Mouse (Mus musculus) urinary bladder, adult 18-20 months (tissue): ENCODE measurements around the gene Gjb4.

Source experiments
- DNase-seq, 2 experiments: peaks; one replicate each; pipeline ENCODE4 v3.0.0; 2022; ENCODE audit warnings: low spot score in 2 of 2, mixed read lengths in 2 of 2

Gene Gjb4

DNA sequence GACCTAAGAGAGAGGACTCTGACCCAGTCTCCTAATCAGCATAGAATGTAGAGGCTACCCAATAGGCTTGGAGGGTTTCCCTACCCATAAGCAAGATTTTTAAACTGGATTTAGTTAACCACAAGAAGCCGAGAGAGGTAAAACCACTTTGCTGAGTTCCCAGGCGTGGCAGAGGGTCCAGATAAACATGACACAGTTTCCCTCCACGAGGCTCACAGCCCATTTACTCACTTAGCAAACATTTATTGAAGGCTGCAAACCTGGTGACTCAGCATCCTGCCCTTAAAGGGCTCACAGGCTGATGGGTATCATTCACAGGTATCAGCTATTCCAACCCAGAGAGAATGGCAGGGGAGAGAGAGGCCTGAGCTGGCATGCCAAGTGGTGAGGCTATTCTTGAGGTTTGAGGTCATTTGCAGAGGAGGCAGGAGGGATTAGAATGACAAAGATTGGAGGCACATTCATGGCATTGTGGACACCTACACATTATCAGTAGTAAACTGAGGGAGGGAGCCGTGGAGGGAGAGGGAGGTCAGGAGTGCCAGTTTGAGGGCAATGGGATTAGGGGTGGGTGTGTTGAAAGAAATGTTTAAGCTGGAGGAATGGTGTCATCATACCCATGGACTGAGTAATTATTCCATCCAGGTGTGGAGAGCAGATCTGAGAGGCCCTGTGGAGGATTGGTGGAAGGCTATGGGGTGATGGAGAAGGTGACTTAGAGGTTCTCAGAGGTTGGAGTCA is 4.2 kb downstream of the Gjb4 start:
- peak in 1 of 2 experiments; percentile 65 for DNase-seq

DNA sequence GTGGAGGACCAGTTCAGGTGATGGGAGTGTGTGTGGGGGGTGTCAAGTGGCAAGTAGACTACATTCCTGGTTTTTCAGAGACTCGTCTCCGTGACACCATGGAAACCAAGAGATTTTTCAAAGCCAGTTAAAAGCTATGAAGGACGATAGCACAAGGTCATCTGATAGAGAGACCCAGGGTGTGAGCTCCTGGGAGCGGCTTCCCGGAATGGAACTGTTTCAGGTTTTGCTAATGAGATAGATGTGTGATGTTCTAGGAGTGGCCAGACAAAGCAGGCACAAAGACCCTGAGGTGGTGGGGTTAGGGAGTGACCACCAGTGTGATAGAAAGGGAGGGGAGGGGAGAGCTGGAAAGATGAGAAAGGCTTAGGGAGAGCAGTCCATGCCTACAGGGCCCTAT is 8.9 kb downstream of the Gjb4 start:
- no peak for DNase-seq

DNA sequence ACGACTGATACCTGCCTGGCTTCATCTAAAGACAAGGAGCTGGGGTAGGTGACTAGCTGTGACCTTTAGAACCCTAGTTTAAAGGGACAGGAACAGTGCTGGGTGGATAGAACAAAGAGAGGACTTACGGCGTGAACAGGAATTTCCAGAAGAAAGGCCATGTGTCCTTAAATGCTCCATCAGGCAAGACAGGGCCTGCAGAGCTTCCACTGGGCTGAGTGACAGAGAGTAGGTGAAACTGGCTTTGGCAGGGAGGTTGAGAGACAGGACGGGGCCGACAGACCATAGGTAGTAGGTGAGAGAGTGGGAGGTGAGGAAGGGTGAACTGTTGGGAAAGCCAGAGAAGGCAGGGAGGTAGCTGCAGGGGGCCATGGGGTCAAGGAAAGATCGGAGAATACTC is 12.5 kb downstream of the Gjb4 start:
- DNase-seq = peak in 1 of 2 experiments; percentile 45

DNA sequence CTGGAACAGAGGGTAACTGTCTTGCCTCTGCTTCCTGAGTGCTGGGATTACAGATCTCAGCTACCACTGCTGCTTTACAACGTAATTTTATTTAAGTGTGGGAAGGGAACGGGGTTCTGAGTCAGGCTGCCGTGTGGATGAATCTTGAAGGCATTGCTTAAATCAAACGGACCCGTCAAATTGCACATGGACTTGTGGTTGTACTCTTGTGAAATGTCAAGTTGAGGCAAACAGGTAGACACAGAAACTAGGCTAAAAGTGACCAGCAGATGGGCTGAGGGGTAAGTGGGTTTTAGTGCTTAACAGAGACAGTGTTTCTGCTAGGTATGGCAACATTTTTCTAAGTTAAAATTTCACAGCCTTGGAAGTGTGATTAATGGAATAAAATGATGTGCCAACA is 16.2 kb downstream of the Gjb4 start:
- no peak for DNase-seq

DNA sequence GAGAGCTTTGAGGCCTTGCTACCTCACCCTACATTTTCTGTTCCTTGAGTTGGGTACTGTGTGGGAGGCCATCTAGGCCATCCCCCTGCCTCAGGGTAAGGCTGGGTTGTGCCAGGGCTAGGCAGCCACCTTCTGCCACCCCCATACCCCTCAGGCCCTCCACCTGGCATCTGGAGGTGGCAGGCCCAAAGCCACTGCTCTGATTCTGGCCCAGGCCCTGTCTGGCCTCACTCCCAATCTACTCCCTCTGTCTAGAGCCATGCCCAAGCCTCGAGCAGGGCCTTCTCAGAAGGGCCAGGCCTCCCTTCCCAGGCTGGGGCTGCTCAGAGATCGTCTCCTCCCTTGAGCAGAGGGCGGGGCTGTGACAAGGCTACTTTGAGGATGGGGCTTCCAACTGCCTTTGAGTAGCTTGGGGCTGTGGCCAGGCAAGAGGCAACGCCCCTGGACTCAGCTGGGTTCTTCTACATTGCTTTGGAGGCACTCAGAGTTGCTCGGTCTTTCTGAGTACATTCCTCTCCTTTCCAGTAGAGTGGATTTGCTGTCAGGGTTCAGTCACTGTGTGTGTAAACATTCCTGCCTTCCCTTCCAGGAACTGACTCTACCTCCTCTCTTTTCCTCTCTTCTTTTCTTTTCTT is 18.9 kb downstream of the Gjb4 start:
- no peak for DNase-seq

DNA sequence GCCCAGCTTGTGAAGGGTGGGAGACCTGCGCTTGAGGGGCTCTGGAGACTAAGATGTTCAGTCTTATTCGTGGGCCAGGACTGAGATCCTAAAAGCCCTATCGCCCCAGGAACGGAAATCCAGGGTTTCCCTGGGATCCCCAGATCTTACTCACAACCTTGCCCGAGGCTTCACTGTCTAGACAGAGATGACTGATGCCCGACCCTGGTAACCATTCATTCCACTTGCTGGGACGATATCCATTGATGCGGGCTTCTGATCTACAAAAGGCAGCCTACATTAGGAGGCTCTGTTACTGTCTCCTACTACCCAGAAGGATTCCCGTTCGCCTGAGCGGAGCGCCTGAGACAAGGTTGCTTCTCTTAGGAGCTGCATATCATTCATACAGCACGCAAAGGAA is 22.7 kb downstream of the Gjb4 start:
- DNase-seq = no peak

DNA sequence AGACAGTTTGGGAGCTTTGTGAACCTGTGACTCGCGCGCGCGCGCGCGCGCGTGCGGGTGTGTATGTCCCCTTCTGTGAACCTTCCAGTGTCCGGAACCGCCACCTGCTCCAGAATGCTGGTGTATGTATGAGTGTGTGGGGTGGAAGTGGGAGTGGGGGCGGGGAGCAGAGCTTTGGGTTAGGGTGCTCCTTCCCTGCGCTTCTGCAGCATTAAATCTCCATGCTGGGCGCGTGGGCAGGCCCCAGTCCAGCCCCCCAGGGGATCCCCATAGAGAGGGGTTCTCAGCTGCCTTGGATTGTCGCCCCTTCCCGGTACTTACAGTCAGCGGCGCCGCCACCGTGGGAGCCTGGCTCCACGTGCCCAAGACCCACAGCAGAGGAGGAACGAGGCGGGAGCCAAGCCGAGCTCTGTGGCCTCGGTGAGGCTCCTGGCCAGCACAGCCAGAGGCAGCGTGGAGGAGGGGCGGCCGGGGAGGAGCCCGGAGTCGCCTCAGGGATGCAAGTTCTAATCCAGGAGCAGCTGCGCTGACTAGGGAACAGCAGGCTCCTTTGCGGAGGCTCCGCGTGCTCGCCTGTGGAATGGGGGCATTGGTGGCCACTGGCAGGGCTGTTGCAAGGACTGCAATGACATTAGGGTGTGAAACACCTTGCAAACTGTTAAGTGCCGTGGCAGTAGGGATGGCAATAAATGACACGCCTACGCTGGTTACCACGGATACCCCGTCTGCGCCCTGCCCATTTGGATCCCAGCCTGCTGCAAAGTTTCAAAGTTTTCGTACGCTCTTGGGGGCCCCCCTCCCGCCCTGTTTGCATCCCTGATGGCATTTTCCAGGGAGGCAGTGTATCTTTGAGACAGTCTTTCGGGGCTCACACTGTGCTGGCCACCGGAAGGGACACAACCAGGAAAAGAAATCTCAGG is 23.4 kb downstream of the Gjb4 start, which contains the start of gene Gjb3:
Gene Gjb3 (minus strand): TSS at position 664 of the 920 bp plus-strand sequence.
- peak in 1 of 2 experiments; percentile 55 for DNase-seq

DNA sequence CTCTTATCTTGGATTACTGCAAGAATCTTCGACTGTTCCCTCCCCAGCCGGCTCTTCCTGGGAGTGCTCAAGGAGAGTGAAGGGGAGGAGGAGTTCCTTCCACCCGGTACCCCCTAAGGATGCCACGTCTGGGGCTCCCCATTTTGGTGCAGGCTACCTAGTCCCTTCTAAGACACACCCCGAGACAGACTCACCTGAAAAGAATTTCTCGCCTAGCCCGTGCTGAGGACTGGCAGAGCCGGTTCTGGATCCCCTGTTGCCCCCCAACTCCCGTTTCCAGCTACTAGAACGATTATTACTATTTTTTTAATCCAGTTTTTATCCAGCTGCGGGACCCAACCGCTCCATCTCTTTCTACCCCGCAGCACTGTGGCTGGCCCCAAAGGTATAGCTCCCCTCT is 24.1 kb downstream of the Gjb4 start:
- DNase-seq = peak; percentile 55

DNA sequence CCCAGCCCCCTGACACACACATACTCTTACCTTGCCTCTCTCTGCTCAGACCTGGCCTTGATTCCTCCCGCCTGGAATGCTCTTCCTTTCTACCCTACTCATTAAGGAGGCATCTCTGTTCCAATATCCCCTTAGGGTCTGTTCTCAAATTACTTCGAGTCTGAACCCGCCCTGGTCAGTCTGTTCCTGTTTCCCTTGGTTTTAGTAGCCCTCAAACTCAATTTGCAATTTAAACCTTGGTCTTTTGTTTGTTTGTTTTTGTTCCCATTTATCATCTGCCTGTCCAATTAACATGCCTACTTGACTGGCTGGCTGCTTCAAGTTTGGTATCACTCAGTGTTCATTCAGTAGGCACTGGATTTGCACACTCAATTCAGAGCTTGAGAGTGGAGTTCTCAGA is 24.8 kb downstream of the Gjb4 start:
- no peak for DNase-seq

DNA sequence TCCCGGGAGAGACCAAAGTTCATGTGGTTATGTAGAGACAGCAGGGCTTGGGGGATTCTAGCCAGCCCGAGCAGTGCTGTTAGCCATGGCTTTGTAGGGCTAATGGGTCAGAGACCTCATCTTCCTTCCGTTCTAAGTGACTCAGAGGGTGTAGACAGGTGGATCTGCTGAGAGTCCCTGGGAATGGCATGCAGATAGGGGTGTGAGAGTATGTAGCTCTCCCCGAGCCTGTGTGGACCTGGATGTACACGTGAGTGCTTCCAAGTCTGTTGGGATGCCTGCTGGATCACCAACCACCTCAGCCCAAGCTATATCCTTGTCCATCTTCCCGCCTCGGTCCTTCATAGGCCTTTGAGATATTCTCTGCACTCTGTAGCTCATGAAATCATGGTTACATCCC is 25.5 kb downstream of the Gjb4 start:
- DNase-seq = no peak

DNA sequence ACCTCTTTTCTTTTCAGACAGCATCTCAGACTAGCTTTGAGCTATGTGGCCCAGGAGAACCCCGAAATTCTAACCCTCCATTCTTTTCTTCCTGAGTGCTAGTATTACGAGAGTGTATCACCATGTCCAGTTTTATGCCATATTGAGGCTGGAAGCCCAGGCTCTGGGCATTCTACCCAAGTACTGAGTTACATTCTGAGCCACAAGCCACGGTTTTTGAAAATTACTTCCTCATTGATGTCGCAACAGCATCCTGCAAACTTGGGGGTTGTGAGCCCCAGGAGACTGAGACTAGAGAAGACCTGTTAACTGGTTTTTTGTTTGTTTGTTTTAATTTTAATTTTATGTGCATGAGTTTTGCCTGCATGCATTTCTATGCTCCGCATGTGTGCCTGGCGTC is 26.1 kb downstream of the Gjb4 start:
- no peak for DNase-seq

DNA sequence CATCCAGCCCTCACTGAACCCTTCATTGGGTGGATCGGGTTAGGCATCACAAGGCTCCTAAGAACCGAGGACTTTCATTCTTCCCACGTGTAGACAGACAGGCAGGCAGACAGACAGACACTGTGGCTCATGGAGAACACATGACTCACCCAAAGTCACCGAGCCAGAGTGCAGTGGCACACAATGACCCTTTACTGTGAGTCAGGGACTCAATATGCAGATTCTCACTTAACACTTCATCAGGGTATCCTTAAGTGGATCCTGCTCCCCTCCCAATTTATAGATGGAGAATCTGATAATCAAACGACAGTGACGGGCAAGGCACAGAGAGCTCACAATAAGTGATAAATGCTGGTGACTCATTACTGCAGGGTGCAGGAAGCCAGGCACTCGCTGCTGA is 26.6 kb downstream of the Gjb4 start:
- peak in 1 of 2 experiments; percentile 31 for DNase-seq

DNA sequence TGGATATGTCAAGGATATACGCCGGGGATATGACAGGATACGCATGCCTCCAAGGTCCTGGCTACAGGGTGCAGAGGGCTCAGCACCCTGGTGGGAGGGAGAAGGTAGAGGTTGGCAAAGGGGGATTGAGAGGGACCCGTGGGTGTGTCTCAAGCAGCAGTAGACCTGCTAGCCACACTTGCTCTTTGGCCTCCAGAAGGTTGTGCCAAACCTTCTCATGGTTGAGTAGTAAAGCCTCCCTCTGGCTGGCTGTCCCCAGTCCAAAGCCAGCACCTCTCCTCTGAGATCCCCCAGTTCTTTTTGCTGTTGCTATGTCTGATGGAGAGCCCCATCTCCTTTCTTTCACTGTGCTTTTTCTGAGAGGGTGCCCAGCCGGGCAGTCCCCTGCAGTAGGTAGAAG is 28.6 kb downstream of the Gjb4 start:
- DNase-seq = no peak

DNA sequence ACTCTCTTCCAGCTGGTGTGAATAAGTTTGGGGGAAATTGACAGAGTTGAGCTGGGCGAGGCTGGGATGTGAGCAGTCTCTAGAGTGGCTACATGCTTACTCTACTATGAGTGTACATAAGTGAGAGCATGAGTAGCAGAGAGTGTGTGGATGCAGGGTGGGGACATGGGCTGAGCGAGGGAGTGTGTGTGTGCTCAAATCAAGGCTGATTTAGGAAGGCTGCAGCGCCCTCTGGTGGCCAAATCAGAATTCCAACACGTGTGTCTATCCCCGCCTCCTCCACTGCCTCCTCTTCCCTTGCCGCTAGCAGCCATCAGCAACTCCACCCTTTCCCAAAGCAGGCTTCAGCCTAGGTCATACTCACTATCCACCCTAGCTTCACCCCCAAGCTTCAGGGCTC is 29.1 kb downstream of the Gjb4 start:
- peak; percentile 50 to 59 for DNase-seq

DNA sequence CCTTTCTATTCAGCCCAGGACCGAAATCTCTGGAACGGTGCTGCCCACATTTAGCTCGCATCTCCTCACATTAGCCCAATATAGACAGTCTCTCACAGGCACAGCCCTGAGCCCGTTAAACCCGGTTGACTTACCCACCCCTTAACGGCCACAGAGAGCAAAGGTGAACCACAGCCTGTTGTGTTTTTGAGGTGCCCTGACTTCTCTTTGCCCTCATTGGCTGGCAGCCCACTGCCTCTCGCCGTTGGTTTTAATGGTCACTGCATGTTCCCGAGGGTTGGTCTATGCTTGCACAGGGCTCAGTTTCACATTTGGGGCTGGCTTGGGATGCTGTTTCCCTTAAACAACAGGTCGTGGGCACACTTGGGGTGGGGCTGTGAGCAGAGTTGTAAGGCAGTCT is 29.6 kb downstream of the Gjb4 start:
- DNase-seq = no peak

DNA sequence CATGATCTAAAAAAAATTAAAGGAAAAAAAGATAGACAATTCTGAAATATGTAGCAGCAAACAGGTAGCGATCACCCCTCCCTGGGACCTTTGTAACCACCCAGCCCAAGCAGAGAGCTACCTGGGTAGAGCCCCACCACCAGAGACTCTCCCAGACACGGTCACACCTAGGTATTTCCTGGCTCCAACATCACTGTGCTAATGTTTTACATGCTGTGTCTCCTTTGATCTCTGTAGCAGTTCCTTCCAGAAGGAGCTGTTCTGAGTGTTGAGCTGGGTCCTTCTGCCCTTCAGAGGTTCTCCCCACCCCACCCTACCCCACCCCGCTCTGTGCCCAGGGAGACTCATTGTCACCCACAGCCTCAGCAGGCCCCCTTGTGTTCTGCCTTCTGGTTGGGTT is 30.2 kb downstream of the Gjb4 start:
- no peak for DNase-seq

DNA sequence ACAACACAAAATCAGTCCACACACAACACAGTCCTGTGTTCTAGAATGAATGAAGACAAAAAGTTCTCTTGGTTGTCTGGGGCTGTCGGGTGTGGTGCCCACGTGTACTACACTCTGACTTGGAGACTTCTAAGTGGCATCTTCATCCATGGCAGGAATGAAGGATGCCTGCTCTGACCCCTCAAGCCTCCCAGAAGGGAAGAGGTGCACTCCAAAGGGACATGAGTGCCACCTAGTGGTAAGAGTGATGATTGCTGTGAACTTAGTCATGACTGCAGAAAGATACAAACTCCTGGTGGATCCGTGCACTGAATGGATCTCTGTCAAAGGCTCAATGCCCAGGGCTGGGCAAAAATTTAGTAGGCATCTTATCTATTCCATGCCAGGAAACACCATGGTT is 34.3 kb downstream of the Gjb4 start:
- no peak for DNase-seq

DNA sequence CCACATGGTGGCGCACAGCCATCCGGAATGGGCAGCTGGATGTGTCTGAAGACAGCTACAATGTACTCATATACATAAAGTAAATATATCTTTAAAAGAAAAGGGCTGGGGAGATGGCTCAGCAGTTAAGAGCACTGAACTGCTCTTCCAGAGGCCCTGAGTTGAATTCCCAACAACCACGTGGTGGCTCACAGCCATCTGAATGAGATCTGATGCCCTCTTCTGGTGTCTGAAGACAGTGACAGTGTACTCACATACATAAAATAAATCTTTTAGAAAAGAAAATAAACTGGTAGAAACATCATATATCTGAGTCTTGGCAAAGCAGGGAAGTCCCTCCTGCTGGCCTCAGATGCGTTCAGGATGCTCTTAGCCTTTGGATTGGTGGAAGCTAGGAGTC is 36.7 kb downstream of the Gjb4 start:
- no peak for DNase-seq

DNA sequence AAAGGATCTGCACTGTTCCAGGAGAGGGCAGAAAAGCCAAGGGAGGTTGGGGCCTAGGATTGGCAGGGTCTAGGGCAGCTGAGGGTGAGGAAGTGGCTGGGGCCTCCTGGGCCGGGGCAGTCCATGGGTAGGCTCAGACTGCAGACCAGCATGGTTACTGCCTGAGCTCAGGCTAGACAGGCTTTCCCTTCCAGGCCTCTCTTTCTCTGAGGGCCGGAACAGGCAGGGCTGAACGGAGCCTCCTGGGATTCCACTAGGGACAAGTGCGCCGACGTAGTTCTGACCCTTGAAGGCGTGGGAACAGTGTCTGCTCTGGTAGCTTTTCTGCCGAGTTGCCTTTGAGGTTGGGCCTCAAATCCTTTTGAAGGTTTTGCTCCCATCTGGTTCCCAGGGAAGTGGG is 38.1 kb downstream of the Gjb4 start:
- DNase-seq = no peak

DNA sequence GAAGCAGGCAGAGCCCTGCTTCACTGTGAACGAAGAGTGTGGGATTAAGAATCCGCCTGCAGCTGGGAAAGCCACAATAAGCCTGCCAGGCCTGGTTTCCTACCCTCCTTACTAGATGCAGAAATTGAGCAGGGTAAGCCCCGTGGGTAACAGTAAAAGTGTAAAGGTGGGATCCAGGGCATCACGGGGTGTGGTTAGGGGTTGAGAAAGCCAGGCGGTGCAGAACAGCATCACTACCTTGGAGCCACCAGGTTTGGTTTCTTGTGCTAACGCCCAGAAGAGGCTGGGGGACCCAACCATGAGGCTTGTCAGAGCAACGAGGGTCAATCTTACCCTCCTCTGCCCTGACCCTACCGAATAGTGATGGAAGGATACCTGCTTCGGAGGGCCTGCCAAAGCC is 39.3 kb downstream of the Gjb4 start:
- DNase-seq = no peak

DNA sequence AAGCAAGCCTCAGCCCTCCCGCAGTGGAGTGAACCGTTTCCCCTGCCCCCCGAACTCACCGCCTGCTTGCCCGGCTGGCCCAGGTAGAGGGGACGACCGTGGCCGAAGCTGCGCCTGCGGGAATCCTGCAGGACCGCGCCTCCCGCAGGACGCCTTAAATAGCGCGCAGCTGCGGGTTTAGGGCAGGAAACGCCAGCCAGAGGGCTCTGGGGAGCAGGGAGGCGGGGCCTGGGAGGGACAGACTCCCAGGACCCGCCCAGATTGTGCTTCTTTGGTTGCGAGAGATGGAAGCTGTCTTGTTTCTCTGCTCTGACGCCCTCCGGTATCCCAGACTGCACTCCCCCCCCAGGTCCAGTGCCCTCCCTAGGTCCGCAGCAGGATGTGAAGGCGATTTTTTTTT is 40.0 kb downstream of the Gjb4 start, which contains the start of gene Gja4:
Gene Gja4 (minus strand): TSS at position 179 of the 400 bp plus-strand sequence.
- DNase-seq = peak; percentile 57 to 63

DNA sequence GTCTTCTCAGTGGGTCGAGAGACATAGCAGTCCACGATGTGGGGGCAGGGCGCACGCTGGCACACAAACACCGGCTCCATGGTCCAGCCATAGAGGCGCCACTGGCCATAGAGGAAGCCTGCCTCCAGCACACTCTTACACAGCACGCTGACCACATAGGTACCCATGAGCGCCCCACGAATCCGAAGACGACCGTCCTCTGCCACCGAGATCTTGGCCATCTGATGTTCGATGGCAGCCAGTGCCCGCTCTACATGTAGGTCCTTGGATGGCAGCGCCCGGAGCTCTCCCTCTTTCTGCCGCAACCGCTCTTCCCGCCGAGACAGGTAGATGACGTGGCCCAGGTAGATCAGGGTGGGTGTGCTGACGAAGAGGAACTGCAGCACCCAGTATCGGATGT is 41.5 kb downstream of the Gjb4 start:
- no peak for DNase-seq
